Mouse (Mus musculus): ENCODE data around the gene Pafah2. TPM values are rescaled to one million over a fixed set of nuclear protein-coding genes. Genes with fewer than 3 reads are reported as not detected.

Gene Pafah2
- polyA plus RNA-seq, 1 experiment from 2014 or later = 9.0 TPM

GRCm38 (mm10) chr4:134449595-134450391 lies 53.7 kb downstream of the Pafah2 start:
- no peak overlapping the region for H3K27ac ChIP-seq (replicated peaks)
- no peak for ATAC-seq (ENCODE audit: extremely low read depth, insufficient number of reproducible peaks, low FRiP score, low TSS enrichment)
- H3K9ac ChIP-seq = no peak overlapping the region
- H3K9me3 ChIP-seq = no peaks in the 10 kb centered on the region
- H3K36me3 ChIP-seq = no peaks in the 10 kb centered on the region
- peaks cover 33% of the 10 kb centered on the region for H3K4me1 ChIP-seq
- WGBS = 41% methylated on average over 13 of the region's 13 CpGs
- no peak overlapping the region for H3K4me3 ChIP-seq
- peaks cover 61% of the 10 kb centered on the region for H3K27me3 ChIP-seq (replicated peaks)
- no peak overlapping the region for H3K4me2 ChIP-seq

GRCm38 (mm10) chr4:134450392-134451195 lies 54.5 kb downstream of the Pafah2 start:
- H3K4me1 ChIP-seq = peaks cover 34% of the 10 kb centered on the region
- peak overlapping the region; percentile 60 for H3K9ac ChIP-seq
- no peaks in the 10 kb centered on the region for H3K36me3 ChIP-seq
- H3K27me3 ChIP-seq (replicated peaks) = peaks cover 66% of the 10 kb centered on the region
- H3K27ac ChIP-seq (replicated peaks) = no peak overlapping the region
- peak overlapping the region; percentile 27 for H3K4me3 ChIP-seq
- H3K4me2 ChIP-seq = peak overlapping the region; percentile 57
- 27% methylated on average over 20 of the region's 20 CpGs for WGBS
- ATAC-seq (ENCODE audit: extremely low read depth, insufficient number of reproducible peaks, low FRiP score, low TSS enrichment) = no peak
- no peaks in the 10 kb centered on the region for H3K9me3 ChIP-seq

- H3K27me3 ChIP-seq (replicated peaks) = peaks cover 66% of the 10 kb centered on the region
- no peak overlapping the region for H3K4me2 ChIP-seq
- no peak overlapping the region for H3K4me3 ChIP-seq
- H3K36me3 ChIP-seq = no peaks in the 10 kb centered on the region
- peaks cover 28% of the 10 kb centered on the region for H3K4me1 ChIP-seq
- no peak overlapping the region for H3K27ac ChIP-seq (replicated peaks)
- no peak overlapping the region for H3K9ac ChIP-seq
- ATAC-seq (ENCODE audit: extremely low read depth, insufficient number of reproducible peaks, low FRiP score, low TSS enrichment) = no peak
- 66% methylated on average over 9 of the region's 9 CpGs for WGBS
- no peaks in the 10 kb centered on the region for H3K9me3 ChIP-seq
These were observed 55.4 kb downstream of the Pafah2 start for GRCm38 (mm10) chr4:134451484-134451883.

- no peak overlapping the region for H3K27ac ChIP-seq (replicated peaks)
- peak overlapping the region; percentile 8 for H3K4me3 ChIP-seq
- no peaks in the 10 kb centered on the region for H3K9me3 ChIP-seq
- H3K27me3 ChIP-seq (replicated peaks) = peaks cover 55% of the 10 kb centered on the region
- peaks cover 28% of the 10 kb centered on the region for H3K4me1 ChIP-seq
- ATAC-seq (ENCODE audit: extremely low read depth, insufficient number of reproducible peaks, low FRiP score, low TSS enrichment) = no peak
- H3K4me2 ChIP-seq = peak overlapping the region; percentile 48
- H3K36me3 ChIP-seq = no peaks in the 10 kb centered on the region
- WGBS = 31% methylated on average over 34 of the region's 34 CpGs
- 0 out of 2 replicates have a peak overlapping the region, but pooled peaks have one; percentile 19 for H3K9ac ChIP-seq
These were observed 57.7 kb downstream of the Pafah2 start for GRCm38 (mm10) chr4:134453619-134454400.

GRCm38 (mm10) chr4:134455310-134455709 lies 59.2 kb downstream of the Pafah2 start:
- H3K27me3 ChIP-seq (replicated peaks) = peaks cover 45% of the 10 kb centered on the region
- H3K4me1 ChIP-seq = peaks cover 26% of the 10 kb centered on the region
- no peak for ATAC-seq (ENCODE audit: extremely low read depth, insufficient number of reproducible peaks, low FRiP score, low TSS enrichment)
- no peaks in the 10 kb centered on the region for H3K36me3 ChIP-seq
- H3K4me2 ChIP-seq = no peak overlapping the region; the same call in 1 of the 2 replicates
- H3K27ac ChIP-seq (replicated peaks) = no peak overlapping the region
- peak overlapping the region; percentile 40; the same call in 1 of the 2 replicates for H3K9ac ChIP-seq
- WGBS = 25% methylated on average over 6 of the region's 6 CpGs
- H3K9me3 ChIP-seq = no peaks in the 10 kb centered on the region
- no peak overlapping the region for H3K4me3 ChIP-seq

GRCm38 (mm10) chr4:134457130-134457825 lies 61.2 kb downstream of the Pafah2 start:
- H3K27me3 ChIP-seq (replicated peaks) = peaks cover 27% of the 10 kb centered on the region
- no peak overlapping the region for H3K4me3 ChIP-seq
- H3K4me2 ChIP-seq = no peak overlapping the region
- no peak overlapping the region for H3K9ac ChIP-seq
- peaks cover 13% of the 10 kb centered on the region; the same call in 1 of the 2 replicates for H3K4me1 ChIP-seq
- no peaks in the 10 kb centered on the region for H3K36me3 ChIP-seq
- WGBS = 44% methylated on average over 7 of the region's 7 CpGs
- no peak for ATAC-seq (ENCODE audit: extremely low read depth, insufficient number of reproducible peaks, low FRiP score, low TSS enrichment)
- H3K9me3 ChIP-seq = no peaks in the 10 kb centered on the region
- H3K27ac ChIP-seq (replicated peaks) = no peak overlapping the region

- no peak overlapping the region for H3K9ac ChIP-seq
- H3K27ac ChIP-seq (replicated peaks) = no peak overlapping the region
- H3K36me3 ChIP-seq = no peaks in the 10 kb centered on the region
- WGBS = 74% methylated on average over 5 of the region's 5 CpGs
- H3K4me3 ChIP-seq = no peak overlapping the region
- H3K9me3 ChIP-seq = no peaks in the 10 kb centered on the region
- H3K4me1 ChIP-seq = peaks cover 9% of the 10 kb centered on the region; the same call in 1 of the 2 replicates
- ATAC-seq (ENCODE audit: extremely low read depth, insufficient number of reproducible peaks, low FRiP score, low TSS enrichment) = no peak
- no peak overlapping the region for H3K4me2 ChIP-seq
- H3K27me3 ChIP-seq (replicated peaks) = peaks cover 14% of the 10 kb centered on the region
These were observed 62.7 kb downstream of the Pafah2 start for GRCm38 (mm10) chr4:134458856-134459255.

- Histone ChIP-seq H3K4me2 (no peak overlapping the region), H3K27ac (replicated peaks) (no peak overlapping the region), H3K36me3 (no peaks in the 10 kb centered on the region), H3K4me3 (no peak overlapping the region), H3K27me3 (replicated peaks) (no peaks in the 10 kb centered on the region; the same call in 1 of the 2 replicates), H3K9me3 (no peaks in the 10 kb centered on the region), H3K4me1 (peaks cover 6% of the 10 kb centered on the region; the same call in 1 of the 2 replicates), H3K9ac (no peak overlapping the region)
- WGBS = 23% methylated on average over 10 of the region's 10 CpGs
- no peak for ATAC-seq (ENCODE audit: extremely low read depth, insufficient number of reproducible peaks, low FRiP score, low TSS enrichment)
These were observed 64.2 kb downstream of the Pafah2 start for GRCm38 (mm10) chr4:134460277-134460676.

GRCm38 (mm10) chr4:134461252-134461651 lies 65.1 kb downstream of the Pafah2 start:
- no peak overlapping the region for H3K4me2 ChIP-seq
- 49% methylated on average over 5 of the region's 5 CpGs for WGBS
- no peak for ATAC-seq (ENCODE audit: extremely low read depth, insufficient number of reproducible peaks, low FRiP score, low TSS enrichment)
- no peaks in the 10 kb centered on the region; the same call in 1 of the 2 replicates for H3K27me3 ChIP-seq (replicated peaks)
- no peak overlapping the region for H3K9ac ChIP-seq
- peaks cover 4% of the 10 kb centered on the region; the same call in 1 of the 2 replicates for H3K4me1 ChIP-seq
- no peaks in the 10 kb centered on the region for H3K9me3 ChIP-seq
- no peaks in the 10 kb centered on the region for H3K36me3 ChIP-seq
- H3K27ac ChIP-seq (replicated peaks) = no peak overlapping the region
- no peak overlapping the region for H3K4me3 ChIP-seq

- H3K4me1 ChIP-seq = peaks cover 20% of the 10 kb centered on the region
- H3K9ac ChIP-seq = no peak overlapping the region
- H3K27me3 ChIP-seq (replicated peaks) = no peaks in the 10 kb centered on the region; the same call in 1 of the 2 replicates
- peaks cover 4% of the 10 kb centered on the region for H3K36me3 ChIP-seq
- no peak overlapping the region for H3K4me2 ChIP-seq
- H3K27ac ChIP-seq (replicated peaks) = no peak overlapping the region
- H3K9me3 ChIP-seq = no peaks in the 10 kb centered on the region
- WGBS = 41% methylated on average over 12 of the region's 12 CpGs
- no peak overlapping the region for H3K4me3 ChIP-seq
- ATAC-seq (ENCODE audit: extremely low read depth, insufficient number of reproducible peaks, low FRiP score, low TSS enrichment) = no peak
These were observed 69.7 kb downstream of the Pafah2 start for GRCm38 (mm10) chr4:134465789-134466188.

Measured in heart, embryonic 13.5 days (tissue).